Mouse (Mus musculus) ovary, postnatal 36 days (tissue): ENCODE data around the gene Ppp1r13l.

Source experiments
- DNase-seq: peaks from one replicate; pipeline ENCODE4 v3.0.0; 2022; ENCODE audit warnings: low spot score, mixed read lengths

The Ppp1r13l gene

GRCm38 (mm10) chr7:19337122-19337521, 22.4 kb upstream of the Ppp1r13l start:
- no peak for DNase-seq

GRCm38 (mm10) chr7:19338060-19338459, 21.5 kb upstream of the Ppp1r13l start:
- no peak for DNase-seq

GRCm38 (mm10) chr7:19338596-19338995, 21.0 kb upstream of the Ppp1r13l start:
- DNase-seq = no peak

DNA sequence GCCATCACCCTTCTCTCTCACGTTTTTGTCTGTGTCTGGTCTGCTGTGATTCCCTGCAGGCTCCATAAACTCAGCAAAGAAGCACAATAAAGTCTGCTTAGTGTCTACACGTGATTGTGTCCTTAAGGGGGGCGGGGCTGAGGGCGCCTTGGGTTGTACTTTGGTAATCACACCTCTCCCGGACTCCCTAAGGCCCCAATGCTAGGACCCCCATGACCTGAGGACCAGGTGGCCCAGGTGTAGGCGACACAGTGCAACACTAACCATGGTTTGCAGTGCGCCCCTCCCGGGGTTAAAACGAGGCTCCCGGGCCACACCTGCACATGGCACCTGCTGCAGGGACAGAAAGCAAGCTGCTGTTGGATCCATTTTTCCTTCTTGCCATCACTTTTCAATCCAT, 18.3 kb upstream of the Ppp1r13l start:
- no peak for DNase-seq

GRCm38 (mm10) chr7:19341761-19342409, 17.7 kb upstream of the Ppp1r13l start:
- DNase-seq = no peak

- peak; percentile 81 for DNase-seq
Observed at GRCm38 (mm10) chr7:19342481-19343027, 17.0 kb upstream of the Ppp1r13l start.

DNA sequence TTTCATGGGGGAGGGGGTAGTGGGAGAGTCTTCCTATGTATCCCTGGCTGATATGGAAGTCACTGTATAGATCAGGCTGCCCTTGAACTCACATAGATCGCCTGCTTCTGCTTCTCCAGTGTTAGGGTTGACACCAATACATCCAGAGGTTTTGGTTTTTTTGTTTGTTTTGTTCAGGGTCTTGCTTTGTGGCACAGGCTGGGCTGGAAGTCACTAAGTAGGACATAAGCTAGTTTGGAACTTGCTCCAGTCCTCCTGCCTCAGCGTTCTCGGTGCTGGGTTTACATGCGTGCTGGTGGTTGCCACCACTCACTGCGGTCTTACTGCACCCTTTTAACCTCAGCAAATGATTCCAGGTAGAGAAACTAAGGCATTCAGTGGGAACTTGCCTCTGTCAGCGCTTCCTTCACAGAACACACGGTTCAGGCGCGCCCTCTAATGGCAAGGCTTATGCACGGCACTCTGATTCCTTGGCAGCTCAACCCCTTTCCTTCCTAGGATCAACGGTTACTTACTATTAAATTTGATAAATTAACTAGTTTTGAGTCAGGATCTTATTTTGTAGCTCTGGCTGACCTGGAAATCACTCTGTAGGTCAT, 16.2 kb upstream of the Ppp1r13l start:
- DNase-seq = peak; percentile 71

DNA sequence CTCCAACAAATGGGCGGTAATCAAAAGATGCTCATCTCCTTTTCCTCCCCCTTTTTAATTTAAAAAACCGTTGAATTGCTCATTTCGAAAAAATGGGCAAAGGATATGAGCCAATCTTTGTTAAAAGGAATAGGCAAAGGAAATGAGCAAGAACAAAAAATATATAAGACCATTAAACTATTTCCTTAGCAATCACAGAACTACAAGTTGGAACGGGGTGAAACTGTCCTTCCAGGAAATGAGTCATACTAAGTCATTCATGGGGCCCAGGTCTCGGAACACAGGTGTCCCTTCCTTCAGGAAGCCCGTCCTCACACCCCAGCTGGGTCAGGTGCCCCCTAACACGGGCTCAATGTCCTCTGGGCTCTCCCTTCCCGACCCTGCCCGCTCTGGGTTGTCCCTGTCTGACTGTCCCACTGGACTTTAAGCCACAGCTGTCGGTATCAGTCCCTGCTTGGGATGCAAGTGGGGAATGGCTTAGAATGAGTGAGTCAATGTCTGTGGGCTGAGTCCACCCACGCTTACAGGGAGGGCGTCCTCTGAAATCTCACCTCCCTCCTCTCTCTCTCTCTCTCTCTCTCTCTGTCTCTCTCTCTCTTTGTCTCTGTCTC, 15.2 kb upstream of the Ppp1r13l start, which contains the start of gene Ercc1:
Ercc1 (plus strand) TSS at position 542 of the 611 bp plus-strand sequence.
- no peak for DNase-seq

- peak; percentile 94 for DNase-seq
Observed at GRCm38 (mm10) chr7:19344938-19345471, 14.5 kb upstream of the Ppp1r13l start.

DNA sequence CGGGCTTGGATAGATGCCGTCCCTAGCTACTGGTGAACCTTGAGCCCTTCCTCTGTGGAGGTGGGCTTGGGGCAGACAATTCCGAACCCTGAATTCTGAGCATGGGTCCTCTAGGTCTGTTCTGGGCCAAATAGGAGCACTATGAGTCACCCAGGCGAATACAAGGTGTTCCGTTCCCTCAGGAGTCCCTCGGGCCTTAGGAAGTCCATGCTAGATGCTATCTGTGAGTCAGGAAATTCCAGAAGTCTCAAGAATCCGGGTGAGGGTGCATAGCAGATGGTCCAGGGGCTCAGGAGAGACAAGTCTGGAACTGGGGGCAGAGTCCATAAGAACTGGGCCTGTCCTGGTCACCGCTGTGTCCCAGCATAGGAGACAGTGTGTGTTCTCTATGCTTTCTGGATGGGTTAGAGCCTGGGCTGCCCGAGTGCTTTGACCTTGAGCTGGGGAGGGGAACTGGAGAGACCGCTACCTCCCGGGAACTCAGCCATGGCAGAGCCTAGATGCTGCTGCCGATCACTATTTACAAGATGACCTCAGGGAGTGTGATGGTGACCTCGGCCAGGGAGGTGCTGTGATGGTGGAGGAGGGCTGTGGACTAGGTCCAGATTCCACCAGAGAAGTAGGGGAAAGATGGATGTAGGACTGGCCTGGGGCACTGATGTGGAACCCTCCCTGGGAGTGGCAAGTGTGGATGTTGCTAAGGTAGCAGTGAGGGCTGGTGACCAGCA, 10.2 kb upstream of the Ppp1r13l start:
- no peak for DNase-seq

DNA sequence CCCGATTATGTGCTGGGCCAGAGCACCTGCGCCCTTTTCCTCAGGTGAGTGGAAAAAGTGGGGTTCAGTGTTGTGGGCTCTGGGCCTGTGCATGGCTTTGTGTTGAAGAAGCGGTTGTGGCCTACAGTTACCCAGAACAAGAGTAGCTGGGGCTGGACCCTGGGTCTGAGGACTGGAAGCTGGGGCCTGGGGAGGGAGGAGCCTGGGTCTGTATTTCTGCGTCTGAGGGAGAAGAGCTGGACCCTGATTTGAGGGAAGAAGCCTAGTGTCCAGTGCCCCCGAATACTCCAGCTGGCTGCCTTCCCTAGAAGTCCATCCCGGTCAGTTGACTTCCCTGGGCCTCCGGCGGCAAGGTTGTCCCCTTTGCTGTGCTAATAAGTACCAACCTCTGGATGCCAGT, 9.3 kb upstream of the Ppp1r13l start:
- no peak for DNase-seq

- DNase-seq = no peak
Observed at GRCm38 (mm10) chr7:19354991-19355390, 4.6 kb upstream of the Ppp1r13l start.

GRCm38 (mm10) chr7:19356311-19356710, 3.2 kb upstream of the Ppp1r13l start:
- DNase-seq = no peak

GRCm38 (mm10) chr7:19357381-19358375, 1.9 kb upstream of the Ppp1r13l start:
- no peak for DNase-seq

DNA sequence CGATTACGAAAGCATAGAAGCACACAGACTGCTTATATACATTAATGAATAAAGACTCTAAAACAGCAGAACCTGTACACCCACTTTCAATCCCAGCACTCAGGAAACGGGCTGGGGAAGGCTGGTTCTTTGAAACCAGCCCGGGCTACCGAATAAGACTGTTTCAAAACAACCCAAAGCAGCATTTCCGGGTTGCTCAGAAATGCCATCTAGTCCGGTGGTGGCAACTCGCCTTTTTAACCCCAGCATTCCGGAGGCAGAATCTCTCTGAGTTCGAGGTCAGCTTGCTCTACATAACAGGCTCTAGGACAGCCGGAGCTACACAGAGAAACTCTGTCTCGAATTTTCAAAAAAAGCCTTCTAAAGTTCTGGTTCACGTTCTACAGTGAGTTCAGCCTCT, 915 bp upstream of the Ppp1r13l start:
- DNase-seq = no peak

DNA sequence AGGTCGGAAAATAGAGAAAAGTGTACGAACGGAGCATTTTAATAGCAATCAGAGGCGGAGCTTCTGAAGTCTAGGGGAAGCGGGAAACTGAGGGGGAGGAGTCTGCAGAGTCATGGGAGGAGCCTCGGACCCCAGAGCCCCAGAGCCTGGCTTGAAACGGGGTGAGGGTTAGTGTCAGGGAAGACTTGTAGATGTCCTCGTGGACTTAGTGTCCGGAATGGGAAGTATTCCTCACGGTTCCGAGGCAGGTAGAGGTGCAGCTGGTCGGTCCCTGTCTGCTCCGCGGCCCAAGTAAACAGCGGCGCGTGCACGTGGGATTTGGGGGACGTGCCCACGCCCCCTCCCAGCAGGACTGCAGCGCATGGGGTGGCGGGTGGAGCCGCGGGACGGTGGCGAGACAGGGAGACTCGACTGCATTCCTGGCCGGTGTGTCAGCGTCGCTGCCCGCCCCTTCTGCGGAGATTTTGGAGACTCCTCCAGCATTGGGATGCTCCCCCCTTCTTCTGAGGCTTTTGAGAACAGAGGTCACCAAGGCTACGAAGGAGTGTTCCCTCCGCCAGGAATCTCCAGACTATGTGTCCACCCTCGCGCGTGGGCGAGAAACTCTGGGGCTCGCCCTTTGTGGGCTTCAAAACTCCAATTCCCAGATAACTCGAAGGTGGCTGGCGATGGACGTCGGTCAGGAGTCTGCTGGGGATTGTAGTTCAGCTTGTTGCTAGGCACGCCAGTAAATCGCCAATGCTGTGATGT, 518 bp downstream of the Ppp1r13l start:
- peak; percentile 66 for DNase-seq

DNA sequence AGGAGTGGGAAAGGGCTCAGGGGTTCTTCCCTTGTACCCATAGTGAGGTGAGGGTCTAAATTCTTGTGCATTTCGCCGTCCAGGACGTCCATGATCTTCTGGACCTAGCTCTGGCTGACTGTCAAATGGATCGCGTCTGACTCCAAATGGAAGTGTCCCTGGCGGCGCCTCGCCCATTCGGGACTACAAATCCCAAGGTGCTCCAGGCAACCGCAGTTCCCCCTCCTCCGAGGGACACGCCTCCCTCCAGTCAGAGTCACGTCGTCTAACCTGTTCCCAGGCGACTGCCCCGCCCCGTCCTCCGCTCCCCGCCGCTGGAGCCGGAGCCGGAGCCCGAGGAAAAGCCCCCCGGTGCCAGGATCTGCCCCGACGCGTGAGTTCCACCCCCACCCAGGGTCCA, 1.4 kb downstream of the Ppp1r13l start:
- DNase-seq = peak; percentile 88

DNA sequence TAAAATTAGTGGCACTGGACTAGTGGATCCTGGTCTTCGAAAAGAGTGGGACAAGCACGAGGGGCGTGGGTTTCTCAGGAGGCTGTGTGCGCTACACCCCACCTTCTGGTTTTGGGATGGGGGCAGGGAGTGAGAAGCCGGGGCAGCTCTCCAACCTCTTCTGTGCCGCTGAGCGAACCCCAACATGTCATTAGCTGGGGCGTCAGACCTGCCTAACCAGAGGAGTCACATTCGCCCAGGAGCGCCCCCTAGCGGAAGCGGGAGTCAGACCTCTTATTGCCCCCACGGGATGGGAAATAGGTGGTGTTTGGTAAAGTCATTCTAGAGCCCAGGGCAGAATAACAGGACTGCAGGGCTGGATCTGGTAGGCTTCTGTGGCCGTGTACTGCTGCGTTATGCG, 2.2 kb downstream of the Ppp1r13l start:
- peak; percentile 75 for DNase-seq

DNA sequence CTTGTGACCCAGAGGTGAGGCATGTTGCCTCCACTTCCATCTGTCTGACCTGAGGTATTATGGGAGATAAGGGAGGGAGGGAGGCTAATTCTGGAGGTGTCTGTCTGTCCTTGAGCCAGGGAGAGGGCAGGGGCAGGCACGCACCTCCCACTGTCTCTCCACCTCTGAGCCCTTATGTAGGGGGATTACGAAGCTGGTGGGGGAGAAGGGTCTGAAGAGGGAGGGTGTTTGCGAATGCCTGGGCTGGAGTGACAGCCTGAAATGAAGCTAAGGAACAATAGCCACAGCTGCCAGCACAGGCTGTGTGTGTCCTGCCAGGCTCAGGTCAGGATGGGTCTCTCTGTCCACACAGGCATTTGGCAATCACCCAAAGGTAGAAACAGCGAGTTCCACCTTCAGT, 2.7 kb downstream of the Ppp1r13l start:
- no peak for DNase-seq

GRCm38 (mm10) chr7:19363881-19364280, 4.3 kb downstream of the Ppp1r13l start:
- peak; percentile 81 for DNase-seq
